Mouse (Mus musculus) heart, postnatal 4 days (tissue): Measurements from ENCODE around the gene Trip11. TPM values are rescaled to one million over a fixed set of nuclear protein-coding genes. Genes with fewer than 3 reads are reported as not detected.
A peak's percentile ranks its signal among the peaks of the same experiment; 100 is the strongest.

Experiments
- DNase-seq: peaks from one replicate; pipeline ENCODE4 v3.0.0; 2021
- total RNA-seq, 2 experiments: library from RNA; stranded (reverse); gene quantifications; 2 replicates each; pipeline ENCODE4 v1.2.3; 2021

Trip11 gene
- total RNA-seq, 2 experiments from 2014 or later, result 29.9 to 31.2 TPM

DNA sequence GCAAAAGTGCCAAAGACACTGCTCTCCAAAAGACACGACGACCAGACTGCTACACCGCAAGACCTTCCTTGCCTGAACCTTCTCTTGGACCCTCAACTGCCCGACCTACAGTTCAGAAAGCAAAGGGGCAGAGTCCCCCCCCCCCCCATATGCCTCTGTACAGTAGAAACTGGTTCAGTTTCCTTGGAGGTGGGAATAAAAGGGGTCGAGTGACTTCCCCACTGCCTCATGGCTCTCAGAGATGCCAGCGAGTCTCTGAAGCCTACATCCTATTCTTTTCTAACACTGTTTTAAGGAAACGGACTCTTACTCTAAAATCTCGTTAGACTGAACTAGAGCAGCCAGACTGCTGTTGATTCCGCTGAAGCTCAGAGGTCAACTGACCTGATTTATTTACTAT is 93.5 kb downstream of the Trip11 start:
- no peak for DNase-seq

DNA sequence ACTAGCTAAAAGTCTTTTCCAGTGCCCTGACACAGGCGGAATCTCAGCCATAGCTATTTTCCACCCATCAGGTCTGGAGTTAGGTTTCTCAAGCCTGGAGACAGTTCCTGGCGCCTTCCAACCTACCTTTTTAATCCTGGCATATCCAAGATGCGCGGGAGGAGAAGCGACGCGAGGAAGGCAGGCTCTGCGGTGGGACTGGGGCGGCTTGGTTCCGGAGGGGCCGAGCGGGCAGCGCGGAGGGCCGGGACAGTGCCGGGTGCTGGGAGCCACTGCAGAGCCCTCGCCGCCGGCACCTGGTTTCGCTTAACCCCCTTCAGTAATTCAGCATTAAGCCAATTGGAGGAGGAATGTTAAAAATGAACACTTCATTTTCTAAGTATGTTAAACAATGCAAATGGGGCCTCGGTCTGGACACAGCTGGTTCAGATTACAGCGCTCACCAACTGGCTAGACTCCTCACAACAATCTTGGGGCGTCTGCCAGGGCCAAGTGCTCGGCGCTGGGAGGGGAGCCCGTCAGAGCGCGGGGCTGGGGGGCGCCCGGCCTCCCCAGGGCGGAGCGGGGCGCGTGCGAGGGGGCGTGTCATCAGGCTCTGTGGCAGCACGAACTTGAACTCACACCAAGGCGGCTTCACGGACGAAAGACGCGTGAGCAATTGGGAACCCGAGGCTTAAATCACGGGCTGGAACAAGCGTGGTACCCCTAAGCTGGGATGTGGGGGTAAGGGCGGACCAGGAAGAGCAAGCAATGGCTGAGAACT is 94.3 kb downstream of the Trip11 start, which contains the start of gene Fbln5:
Gene Fbln5, minus strand, starts transcription at position 448 of the 763 bp plus-strand sequence.
- DNase-seq, result peak; percentile 72

DNA sequence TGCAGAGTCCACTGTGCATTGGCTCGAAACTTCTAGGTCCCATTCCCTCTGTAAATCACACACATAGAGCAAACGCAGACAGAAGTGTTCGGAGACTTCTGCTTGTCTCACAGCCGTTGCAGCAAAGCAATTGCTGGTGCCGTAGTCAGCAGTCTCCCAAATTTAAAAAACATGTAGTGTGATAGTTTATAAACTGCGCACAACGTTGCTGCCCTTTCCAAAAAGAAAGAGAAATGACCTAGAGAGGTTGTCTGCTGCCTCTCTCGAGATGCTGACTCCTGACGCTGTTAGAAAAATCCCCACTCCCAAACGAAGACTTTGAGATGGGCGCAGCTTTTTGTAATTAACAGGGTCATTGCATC is 94.8 kb downstream of the Trip11 start:
- DNase-seq, result no peak

DNA sequence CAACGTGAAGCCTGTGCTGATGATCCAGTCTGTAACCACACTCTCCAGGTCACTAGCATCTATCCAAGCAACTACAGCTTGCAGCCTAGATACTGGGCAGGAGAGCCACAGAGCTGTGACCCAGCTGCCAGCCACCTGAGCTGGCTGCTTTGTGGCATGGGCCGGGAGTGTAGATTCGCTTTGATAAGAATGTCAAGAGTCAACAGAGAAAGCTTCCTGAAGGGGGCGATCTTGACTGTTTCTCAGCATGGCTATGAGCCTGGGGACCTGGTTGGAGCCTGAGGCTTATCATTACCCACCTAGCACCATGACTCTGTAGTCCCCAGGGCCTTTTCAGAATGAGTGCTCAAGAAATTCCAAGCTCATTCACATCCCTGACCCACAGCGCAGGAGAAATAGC is 96.3 kb downstream of the Trip11 start:
- no peak for DNase-seq

DNA sequence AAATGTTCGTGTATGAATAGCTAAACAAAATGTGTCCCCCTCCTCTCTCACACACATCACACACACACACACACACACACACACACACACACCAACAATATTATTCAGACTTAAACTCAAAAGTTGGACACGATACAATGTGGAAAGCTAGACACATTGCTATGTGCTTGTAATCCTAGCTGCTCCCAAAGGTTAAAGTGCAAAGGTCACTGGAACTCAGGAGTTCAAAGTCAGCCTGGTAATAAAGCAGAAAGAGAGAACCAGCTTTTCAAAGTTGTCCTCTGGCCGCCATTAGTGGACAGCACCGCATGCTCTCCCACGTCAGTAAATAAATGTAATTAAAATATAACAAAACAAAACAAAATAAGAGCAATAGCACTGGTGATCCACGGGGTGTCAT is 97.3 kb downstream of the Trip11 start:
- DNase-seq, result no peak

DNA sequence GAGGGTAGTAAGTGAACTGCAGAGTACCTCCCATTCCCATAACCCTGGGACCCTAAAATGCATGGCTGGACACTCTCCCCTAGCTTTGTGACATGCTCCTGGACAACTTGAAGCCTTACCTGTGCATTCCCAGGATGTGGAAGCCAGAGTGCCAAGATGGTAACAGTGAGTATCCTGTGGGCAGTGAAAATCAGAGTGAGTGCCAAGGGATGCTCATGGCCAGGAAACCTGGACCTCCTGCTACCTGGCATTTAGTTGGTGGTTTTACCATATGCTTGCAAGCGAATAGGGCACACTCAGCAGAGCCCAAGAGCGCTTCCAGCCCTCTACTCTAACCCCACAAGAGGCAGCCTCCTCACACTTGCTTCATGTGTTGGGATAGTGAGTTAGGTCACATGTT is 98.6 kb downstream of the Trip11 start:
- no peak for DNase-seq

DNA sequence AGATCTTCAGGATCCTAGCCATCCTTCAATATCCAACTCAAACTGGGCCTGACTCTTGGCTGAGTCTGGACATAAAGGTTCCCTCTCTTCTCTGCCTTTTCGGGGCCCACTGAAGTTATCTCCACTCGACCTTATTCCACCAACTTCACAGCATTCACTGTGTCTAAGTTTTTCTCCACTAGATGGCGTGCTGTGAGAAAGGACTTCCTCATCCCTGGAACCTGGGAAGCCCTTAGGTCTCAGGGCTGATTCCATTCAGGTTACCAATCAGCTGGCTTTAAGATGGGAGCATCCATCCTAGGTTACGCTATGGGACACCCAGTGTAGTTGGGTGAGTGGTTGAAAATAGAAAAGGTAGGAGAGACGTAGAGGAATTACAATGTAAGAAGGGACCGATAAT is 101.9 kb downstream of the Trip11 start:
- DNase-seq, result peak; percentile 15

DNA sequence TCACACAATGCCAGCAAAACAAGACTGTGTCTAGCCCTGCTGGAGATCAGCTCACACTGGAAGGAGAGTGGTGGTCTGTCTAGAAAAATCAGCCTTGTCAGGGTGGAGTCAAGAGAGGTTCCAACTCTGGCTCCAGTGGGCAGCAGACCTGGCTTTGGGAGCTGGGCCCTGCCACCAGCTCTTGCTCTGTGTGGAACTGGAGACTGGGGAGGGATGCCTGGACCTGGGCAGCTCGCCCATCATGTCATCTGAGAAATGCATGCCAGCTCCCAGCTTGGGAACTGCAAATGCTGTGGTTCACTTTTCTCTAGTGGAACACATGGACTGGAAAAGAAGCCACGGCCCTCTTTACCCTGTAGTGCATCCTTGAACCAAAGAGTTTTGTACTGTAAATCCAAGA is 102.6 kb downstream of the Trip11 start:
- DNase-seq, result peak; percentile 28

DNA sequence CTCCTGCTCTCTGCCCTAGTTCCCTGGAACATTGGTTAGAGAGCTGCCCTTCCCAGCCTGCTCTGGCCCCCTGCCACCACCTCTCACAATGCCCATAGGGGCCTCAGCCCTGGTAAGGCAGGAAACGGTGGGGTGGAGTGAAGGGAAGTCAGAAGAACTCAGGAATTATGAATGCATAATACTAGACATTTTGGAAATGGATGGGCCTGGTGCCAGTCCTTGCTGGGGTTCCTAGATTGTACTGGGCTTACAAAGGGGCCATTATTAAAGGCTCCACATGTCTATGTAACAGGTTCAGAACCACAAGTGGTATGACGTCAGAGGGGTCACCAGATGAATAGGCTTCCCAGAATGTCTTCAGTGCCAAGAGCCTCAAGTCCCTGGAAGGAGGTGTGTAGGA is 105.7 kb downstream of the Trip11 start:
- DNase-seq, result peak; percentile 60

DNA sequence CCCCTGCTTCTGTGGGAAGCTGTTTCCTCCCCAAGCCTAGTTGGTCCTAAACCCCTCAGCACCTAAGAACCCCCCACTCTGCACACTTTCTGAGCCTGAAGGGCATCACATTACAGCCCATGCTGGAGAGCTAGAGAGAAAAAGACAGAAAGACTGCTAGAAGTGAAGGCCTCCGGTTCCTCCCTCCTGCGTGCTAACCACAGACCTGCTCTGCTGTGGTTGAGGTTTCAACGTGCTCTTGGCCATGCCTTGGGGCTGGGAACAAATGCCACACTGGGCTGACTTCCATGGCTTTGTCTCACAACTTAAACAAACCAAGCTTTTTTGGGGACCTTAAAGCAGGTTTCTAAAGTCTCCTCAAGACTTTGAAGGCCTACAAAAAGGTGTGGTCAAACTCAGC is 110.6 kb downstream of the Trip11 start:
- DNase-seq, result no peak

DNA sequence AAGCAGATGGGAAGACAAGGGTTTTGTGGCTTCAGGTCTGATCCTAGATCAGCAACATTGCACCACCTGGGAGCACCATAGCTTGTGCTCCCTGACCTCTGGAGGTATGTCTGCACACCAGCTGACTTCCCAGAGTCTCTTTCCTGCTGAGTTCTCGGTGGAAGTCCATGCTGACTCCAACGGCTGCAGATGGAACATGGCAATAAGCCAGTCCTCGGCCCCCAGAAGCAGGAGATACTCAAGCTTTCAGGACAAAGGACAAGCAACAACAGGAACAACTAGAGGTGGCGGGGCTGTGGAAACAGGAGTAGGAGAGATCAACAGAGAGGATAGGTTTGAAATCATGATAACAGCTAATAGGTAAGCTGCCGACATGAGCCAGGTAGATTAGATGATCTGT is 111.3 kb downstream of the Trip11 start:
- DNase-seq, result no peak

DNA sequence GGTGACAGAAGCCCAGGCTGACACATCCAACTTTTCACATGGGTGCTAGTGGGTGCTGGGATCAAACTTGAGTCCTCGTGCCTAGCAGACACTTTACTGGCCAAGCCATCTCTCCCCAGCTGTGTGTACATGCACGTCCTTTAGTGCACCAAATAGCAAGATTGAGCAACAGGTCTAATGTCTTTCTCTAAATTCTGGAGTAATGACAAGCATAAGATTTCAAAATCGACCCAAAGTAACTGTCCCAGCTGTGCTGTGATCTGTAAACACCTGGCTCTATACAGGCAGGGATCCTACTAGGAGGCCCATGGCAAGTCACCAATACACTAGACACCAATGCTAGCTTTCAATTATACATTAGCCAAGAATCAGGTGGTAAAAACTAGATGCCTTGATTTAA is 112.0 kb downstream of the Trip11 start:
- no peak for DNase-seq

DNA sequence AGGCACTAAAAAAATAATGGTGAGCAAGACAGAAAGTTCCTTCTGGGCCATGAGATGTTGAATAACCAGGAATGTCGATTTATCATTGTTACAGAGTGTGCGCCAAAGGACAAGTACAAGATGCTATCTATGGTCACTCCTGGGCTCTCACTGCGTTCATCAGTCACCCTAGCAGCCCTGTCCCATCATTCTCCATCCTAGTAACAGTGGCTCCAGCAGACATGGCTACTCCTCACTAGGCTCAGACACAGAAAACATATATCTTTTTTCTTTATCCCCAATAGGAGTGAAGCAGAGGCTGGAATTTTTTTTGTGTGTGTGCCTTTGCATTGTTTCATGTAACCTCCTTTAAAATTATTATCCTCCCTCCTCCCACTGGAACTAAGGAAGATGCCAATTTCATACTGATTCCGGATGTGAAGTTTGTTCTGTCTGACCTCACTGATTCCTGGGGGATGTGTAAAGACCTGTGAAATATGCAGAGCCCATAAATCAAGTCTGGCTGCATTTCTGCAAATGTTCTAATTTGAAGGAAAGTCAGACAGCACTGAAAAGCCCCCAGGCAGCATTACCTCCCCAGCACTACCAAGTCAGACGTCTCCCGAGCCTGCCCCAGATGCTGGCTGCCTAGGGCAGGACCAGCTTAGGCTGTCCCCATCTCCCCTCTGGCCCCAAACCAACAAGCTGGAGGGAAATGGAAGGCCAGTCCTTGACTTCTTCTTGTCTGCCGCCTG is 114.7 kb downstream of the Trip11 start:
- no peak for DNase-seq

DNA sequence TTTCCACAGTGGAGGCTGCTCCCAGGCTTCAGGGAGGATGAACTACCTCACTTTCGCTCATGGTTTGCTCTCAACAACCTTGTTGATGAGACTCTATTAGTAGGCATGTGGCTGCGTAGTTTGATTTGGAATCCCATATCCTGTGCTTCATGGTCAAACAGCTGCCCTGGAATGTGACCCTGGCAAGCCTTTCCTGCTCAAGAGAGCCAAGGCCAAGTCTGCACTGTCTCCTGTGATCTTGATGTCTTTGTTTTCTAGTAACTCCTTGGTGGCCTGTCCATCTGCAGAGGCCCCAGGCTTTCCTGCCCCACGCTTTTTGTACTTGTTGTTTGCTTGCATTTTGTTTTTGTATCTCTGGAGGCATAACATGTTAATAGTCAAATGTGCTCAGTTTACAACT is 118.6 kb downstream of the Trip11 start:
- DNase-seq, result no peak

DNA sequence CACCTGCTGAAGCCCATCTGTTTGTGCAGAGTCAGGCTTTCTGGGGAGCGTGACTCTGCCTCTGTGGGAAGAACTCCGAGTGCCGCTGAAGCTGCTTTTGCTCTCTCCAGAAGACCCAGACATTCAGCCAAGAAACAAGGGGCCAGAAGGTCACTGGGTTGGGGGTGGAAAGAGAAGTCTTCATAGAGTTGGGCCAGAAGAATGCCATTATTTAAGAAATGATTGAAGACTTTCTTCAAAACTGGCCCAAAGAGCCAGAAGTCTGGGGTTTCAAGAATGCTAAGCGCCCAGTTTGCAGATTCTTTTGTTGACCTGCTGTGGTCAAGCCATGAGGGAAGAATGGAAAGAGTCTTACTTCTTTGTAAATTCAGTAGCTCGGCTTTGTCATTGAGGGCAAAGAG is 119.8 kb downstream of the Trip11 start:
- DNase-seq, result no peak

DNA sequence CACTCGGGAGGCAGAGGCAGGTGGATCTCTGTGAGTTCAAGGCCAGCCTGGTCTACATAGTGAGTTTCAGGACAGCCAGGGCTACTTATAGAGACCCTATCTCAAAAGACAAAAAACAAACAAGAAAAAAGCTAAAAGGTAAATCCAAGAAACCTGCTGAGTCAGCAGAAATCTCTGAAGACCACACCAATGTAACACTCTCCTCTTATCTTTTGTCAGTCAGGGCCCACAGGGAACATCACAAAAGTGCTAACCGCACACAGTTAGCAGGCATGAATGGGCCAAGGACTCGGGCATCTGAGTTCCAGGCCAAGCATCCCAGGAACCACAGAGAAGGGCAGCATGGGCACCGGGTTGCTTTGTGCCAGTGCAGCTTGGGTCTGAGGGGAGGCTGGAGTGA is 120.4 kb downstream of the Trip11 start:
- DNase-seq, result no peak

DNA sequence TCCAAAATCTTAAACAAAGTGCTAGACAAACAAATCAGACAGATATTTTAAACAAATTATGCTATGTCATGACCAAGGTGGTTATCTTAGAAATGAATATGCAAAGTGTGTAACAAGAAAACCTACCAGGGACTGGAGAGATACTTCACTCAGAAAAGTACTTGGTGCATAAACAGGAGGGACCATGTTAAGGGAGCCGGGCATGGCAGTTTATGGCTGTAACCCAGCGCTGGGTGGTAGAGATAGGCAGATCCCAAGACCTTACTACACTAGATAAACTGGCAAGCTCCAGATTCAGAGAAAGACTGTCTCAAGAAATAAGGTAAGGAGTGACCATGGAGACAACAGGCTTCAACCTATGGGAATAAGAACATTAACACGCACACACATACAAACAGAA is 123.3 kb downstream of the Trip11 start:
- DNase-seq, result no peak

DNA sequence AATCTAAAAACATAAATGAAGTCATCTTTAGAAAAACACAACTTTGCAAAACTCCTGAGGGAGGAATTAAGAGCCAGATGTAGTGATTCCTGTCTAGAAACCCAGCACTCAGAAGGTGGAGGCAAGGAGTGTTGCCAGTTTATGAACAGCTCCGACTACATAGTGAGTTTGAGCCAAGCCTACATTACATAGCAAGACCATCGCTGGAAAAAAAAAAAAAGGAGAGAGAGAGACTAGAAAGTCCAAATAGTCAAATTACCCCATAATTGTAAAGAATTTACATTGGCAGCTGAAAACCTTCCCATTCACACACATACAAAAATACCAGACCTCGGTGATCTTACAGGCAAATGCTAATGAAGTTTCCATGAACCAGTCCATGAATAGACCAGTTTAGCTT is 123.8 kb downstream of the Trip11 start:
- no peak for DNase-seq

Other genes with a start within 250 kb of the Trip11 start
- gene Tc2n, start 194.7 kb downstream of the Trip11 start, total RNA-seq, result under 1 TPM; 0.45 to 0.65 TPM
- 10 to 100 TPM; 57.0 to 69.2 TPM for gene Fbln5, start 94.2 kb downstream of the Trip11 start, total RNA-seq
- gene Atxn3, start 45.0 kb upstream of the Trip11 start, total RNA-seq, result 1 to 10 TPM; 8.3 to 9.9 TPM
- 10 to 100 TPM; 24.1 to 24.6 TPM for gene Cpsf2, start 62.7 kb upstream of the Trip11 start, total RNA-seq
- 1 to 10 TPM; 2.5 to 2.9 TPM for gene Slc24a4, start 215.5 kb upstream of the Trip11 start, total RNA-seq